Mouse (Mus musculus) lung, postnatal 0 days (tissue): Measurements from ENCODE around the gene Fgg. TPM values are rescaled to one million over a fixed set of nuclear protein-coding genes. Genes with fewer than 3 reads are reported as not detected.

Experiments
- ATAC-seq: fragments of 200-750 bp; cut with Nextera tagmentation; 2 replicates; pipeline ENCODE4 v1.8.0; 2017; ENCODE audit warnings: moderate library complexity
- DNase-seq: peaks from one replicate; pipeline ENCODE4 v3.0.0-alpha.2; 2016; ENCODE audit warnings: low spot score
- H3K27ac ChIP-seq: fragments of 300-500 bp; sonication (generic); 2 replicates; pipeline ENCODE4 v1.5.1; 2014; ENCODE audit warnings: antibody characterized with exemption, mild to moderate bottlenecking, low read length, mixed read lengths
- H3K27me3 ChIP-seq: fragments of 300-500 bp; sonication (generic); replicated peaks from 2 replicates; pipeline ENCODE4 v1.6.1; 2014; ENCODE audit warnings: low read length, mixed read lengths; ENCODE audit not compliant: insufficient read depth
- H3K36me3 ChIP-seq: fragments of 300-500 bp; sonication (generic); 2 replicates; pipeline ENCODE4 v1.6.1; 2014; ENCODE audit warnings: low read length, mixed read lengths; ENCODE audit not compliant: insufficient read depth
- H3K4me1 ChIP-seq: fragments of 300-500 bp; sonication (generic); 2 replicates; pipeline ENCODE4 v1.6.1; 2014; ENCODE audit warnings: antibody characterized with exemption, low read depth, low read length, mixed read lengths; ENCODE audit not compliant: insufficient read depth
- H3K4me2 ChIP-seq: fragments of 300-500 bp; sonication (generic); replicated peaks from 2 replicates; pipeline ENCODE4 v1.6.1; 2014; ENCODE audit warnings: low read depth, mild to moderate bottlenecking, low read length, moderate library complexity, mixed read lengths
- H3K4me3 ChIP-seq: fragments of 300-500 bp; sonication (generic); 2 replicates; pipeline ENCODE4 v1.5.1; 2014; ENCODE audit warnings: low read depth, low read length
- H3K9ac ChIP-seq: fragments of 300-500 bp; sonication (generic); replicated peaks from 2 replicates; pipeline ENCODE4 v1.6.1; 2014; ENCODE audit warnings: low read depth, mild to moderate bottlenecking
- H3K9me3 ChIP-seq: fragments of 300-500 bp; sonication (generic); 2 replicates; pipeline ENCODE4 v1.6.1; 2016; ENCODE audit warnings: low read length, mixed read lengths
- CTCF ChIP-seq: IDR thresholded peaks from 2 replicates; pipeline ENCODE4 v1.5.1; 2016; ENCODE audit warnings: antibody characterized with exemption, mild to moderate bottlenecking
- EP300 ChIP-seq: IDR thresholded peaks from 2 replicates; pipeline ENCODE4 v1.6.1; 2016; ENCODE audit warnings: antibody characterized with exemption, mild to moderate bottlenecking, control low read depth
- WGBS: fragments of 180-500 bp; shearing (Covaris S2); extraction: QIAGEN DNeasy Blood & Tissue Kit; methylation state at CpG from one replicate; pipeline ENCODE4 v1.1.7; 2014; 5-methylcytosine and 5-hydroxymethylcytosine counted together
- polyA plus RNA-seq: library from polyadenylated mRNA; unstranded; fragments of >200 nt; fragmentation: Nextera tagmentation; extraction: Ambion mirVana; gene quantifications from 2 replicates; pipeline ENCODE4 v1.2.1, GENCODE M21; 2015

The Fgg gene
- polyA plus RNA-seq, 1 experiment from 2014 or later = 1.4 TPM

DNA sequence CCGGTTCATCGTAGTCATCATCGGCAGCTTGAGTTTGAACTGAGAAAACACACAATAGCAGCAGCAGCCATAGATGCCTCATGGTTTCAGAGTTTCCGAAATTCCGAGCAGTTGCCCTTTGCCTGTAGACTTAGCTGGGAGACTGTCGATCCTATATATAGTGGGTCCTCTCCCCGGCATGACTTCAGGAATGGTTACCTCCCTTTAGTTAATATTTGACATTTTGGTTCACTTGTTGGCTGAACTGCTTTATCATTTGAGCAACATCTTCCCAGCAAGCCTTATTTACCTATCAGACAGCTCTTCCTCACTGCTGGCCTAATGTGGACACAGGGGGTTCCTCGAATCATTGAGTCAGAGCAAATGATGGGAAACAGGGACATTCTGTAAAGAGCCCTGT lies 42.2 kb downstream of the Fgg start, which contains the start of gene Fgb:
Gene Fgb (minus strand): TSS at position 184 of the 400 bp plus-strand sequence.
- Histone ChIP-seq H3K27ac (no peak within 1 kb of the TSS), H3K9ac (no peak within 1 kb of the TSS), H3K27me3 (no peaks in the 10 kb centered on the region), H3K9me3 (no peaks in the 10 kb centered on the region), H3K36me3 (no peaks in the 10 kb centered on the region), H3K4me3 (no peak within 1 kb of the TSS), H3K4me2 (no peak within 1 kb of the TSS), H3K4me1 (no peaks in the 10 kb centered on the region)
- WGBS = 71% methylated on average over 8 of the region's 8 CpGs
- DNase-seq (no peak), ATAC-seq (no peak)
- TF ChIP-seq CTCF = no peak
- TF ChIP-seq EP300 = no peak

DNA sequence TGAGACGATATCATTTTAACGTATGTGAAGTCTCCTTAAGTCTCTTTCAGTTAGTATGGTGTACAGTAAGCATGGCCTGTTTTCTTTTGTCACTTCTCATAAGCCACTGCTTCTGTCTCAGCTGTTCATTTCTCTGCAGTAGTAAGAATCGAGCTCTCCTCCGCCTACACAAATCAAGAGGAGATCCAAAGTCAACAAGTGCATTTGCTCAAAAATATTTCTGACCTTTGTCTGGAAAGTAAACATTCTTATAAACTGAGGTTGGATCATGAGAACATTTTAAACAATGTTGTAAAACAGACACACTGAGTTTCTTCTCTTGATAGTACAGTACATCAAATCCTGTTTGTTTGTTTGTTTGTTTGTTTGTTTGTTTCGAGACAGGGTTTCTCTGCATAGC lies 43.1 kb downstream of the Fgg start:
- WGBS = 55% methylated on average over 5 of the region's 5 CpGs
- Histone ChIP-seq H3K27ac (no peak overlapping the region), H3K9ac (no peak overlapping the region), H3K9me3 (no peaks in the 10 kb centered on the region), H3K27me3 (no peaks in the 10 kb centered on the region), H3K36me3 (no peaks in the 10 kb centered on the region), H3K4me2 (no peak overlapping the region), H3K4me3 (no peak overlapping the region), H3K4me1 (no peaks in the 10 kb centered on the region)
- ATAC-seq = no peak
- TF ChIP-seq CTCF (no peak), EP300 (no peak)
- no peak for DNase-seq

DNA sequence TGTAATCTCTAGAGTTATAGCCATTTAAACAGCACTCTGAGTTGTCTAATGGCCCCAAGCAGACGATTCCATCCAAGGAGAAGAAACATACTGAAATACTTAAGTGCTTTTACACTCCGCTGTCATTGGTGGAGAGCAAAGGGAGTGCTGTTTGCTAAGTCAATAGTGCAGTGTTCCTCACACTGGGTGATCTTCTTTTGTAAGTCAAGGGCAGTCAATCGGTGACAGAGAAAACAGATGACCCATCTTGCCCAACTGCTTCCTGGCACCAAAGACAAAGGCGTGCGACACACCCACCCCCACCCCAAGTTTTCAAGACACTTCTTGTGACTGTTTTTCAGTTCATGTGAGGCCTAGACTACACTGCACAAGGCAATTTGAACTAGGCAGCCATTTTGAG lies 44.6 kb downstream of the Fgg start:
- TF ChIP-seq EP300 (no peak), CTCF (no peak)
- Histone ChIP-seq H3K4me3 (no peak overlapping the region), H3K4me1 (peaks cover 7% of the 10 kb centered on the region; the same call in 1 of the 2 replicates), H3K4me2 (no peak overlapping the region), H3K27me3 (no peaks in the 10 kb centered on the region), H3K27ac (no peak overlapping the region), H3K9me3 (no peaks in the 10 kb centered on the region), H3K9ac (no peak overlapping the region), H3K36me3 (no peaks in the 10 kb centered on the region)
- no peak for DNase-seq
- WGBS = 69% methylated on average over 5 of the region's 5 CpGs
- ATAC-seq = no peak

DNA sequence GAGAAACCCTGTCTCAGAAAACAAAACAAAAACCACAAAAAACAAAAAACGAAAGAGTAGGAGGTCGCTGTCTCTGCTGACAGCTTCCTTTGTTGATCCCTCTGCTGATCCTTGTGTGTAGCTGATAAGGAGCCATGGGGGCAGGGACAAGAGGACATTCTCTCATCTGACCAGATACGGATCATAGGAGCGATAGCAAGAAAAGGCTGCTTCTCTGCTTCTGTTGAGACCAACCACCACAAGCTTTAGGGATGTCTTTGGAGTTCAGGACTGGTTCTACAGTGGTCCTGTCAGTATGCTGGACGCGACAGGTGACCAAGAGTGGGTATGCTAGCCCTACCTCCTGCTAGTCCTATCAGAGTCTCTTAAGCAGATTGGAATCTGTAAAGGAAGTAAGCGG lies 45.6 kb downstream of the Fgg start:
- peaks cover 7% of the 10 kb centered on the region; the same call in 1 of the 2 replicates for H3K4me1 ChIP-seq
- ATAC-seq (no peak), DNase-seq (no peak)
- H3K9ac ChIP-seq = no peak overlapping the region
- H3K9me3 ChIP-seq = no peaks in the 10 kb centered on the region
- TF ChIP-seq CTCF (no peak), EP300 (no peak)
- H3K27ac ChIP-seq = no peak overlapping the region
- 82% methylated on average over 7 of the region's 7 CpGs for WGBS
- H3K4me2 ChIP-seq = no peak overlapping the region
- H3K27me3 ChIP-seq = no peaks in the 10 kb centered on the region
- H3K36me3 ChIP-seq = no peaks in the 10 kb centered on the region
- H3K4me3 ChIP-seq = no peak overlapping the region

DNA sequence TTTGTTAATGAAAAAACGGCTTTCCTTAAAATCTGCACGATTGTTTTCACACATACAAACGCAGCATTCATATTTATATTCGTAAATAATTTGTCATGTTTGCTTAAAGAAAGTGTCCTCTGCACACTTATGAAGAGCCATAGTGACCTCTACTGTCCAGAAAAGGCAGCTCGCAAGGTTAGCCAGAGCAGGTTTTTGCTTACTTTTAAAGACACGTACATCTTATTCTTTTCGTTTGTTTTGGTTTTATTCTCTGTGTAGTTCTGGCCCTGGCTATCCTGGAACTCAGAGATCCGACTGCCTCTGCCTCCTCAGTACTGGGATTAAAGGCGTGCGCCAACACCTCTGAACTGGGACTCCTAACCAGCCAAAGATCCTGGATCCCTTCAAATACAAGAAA lies 46.2 kb downstream of the Fgg start:
- H3K4me3 ChIP-seq = no peak overlapping the region
- no peak overlapping the region for H3K4me2 ChIP-seq
- TF ChIP-seq EP300 (no peak), CTCF (peak; percentile 75)
- H3K4me1 ChIP-seq = peaks cover 7% of the 10 kb centered on the region; the same call in 1 of the 2 replicates
- no peaks in the 10 kb centered on the region for H3K9me3 ChIP-seq
- H3K36me3 ChIP-seq = peaks cover 4% of the 10 kb centered on the region; the same call in 1 of the 2 replicates
- H3K9ac ChIP-seq = no peak overlapping the region
- DNase-seq (peak; percentile 71), ATAC-seq (no peak)
- 26% methylated on average over 10 of the region's 10 CpGs for WGBS
- no peaks in the 10 kb centered on the region for H3K27me3 ChIP-seq
- no peak overlapping the region for H3K27ac ChIP-seq

DNA sequence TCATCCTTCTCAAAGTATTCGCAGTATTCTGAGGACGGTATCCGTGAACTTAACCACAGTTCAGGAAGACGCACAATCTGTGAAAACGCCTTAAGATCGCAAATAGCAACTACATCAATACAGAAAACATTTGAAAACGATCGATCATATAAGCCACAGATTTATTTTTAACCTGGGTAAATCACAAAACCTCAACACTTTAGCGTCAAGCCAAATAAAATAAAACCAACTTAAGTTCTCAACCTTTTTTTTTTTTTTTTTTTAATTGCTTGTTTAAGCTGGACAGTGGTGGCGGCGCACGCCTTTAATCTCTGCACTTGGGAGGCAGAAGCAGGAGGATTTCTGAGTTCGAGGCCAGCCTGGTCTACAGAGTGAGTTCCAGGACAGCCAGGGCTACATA lies 47.2 kb downstream of the Fgg start:
- peak; percentile 25 for ATAC-seq
- peak overlapping the region; percentile 36; the same call in 1 of the 2 replicates for H3K4me2 ChIP-seq
- no peak overlapping the region for H3K9ac ChIP-seq
- WGBS = 33% methylated on average over 13 of the region's 13 CpGs
- no peaks in the 10 kb centered on the region for H3K9me3 ChIP-seq
- no peak for TF ChIP-seq EP300
- TF ChIP-seq CTCF = no peak
- H3K4me1 ChIP-seq = peaks cover 7% of the 10 kb centered on the region; the same call in 1 of the 2 replicates
- H3K4me3 ChIP-seq = peak overlapping the region; percentile 82; the same call in 1 of the 2 replicates
- DNase-seq = no peak
- peaks cover 13% of the 10 kb centered on the region; the same call in 1 of the 2 replicates for H3K36me3 ChIP-seq
- no peak overlapping the region for H3K27ac ChIP-seq
- H3K27me3 ChIP-seq = no peaks in the 10 kb centered on the region
